Mouse (Mus musculus) layer of hippocampus, adult 2 months (tissue): ENCODE measurements at regions not wholly inside any gene's neighbourhood (a gene's known extent, or its start where the extent isn't known, plus 50 kb on each side); places are given as distances from the start of the nearest gene placed in this dataset.

Experiments
- DNase-seq, 2 experiments: peaks; one replicate each; pipeline ENCODE4 v3.0.0; 2022; ENCODE audit warnings: low spot score in 2 of 2
- H3K27ac ChIP-seq: fragments of 200-600 bp; 2 replicates; pipeline ENCODE4 v1.8.1; 2022
- H3K4me3 ChIP-seq: fragments of 200-600 bp; 2 replicates; pipeline ENCODE4 v1.8.1; 2022; ENCODE audit warnings: mild to moderate bottlenecking
- CTCF ChIP-seq: fragments of 200-600 bp; conservative IDR thresholded peaks from 2 replicates; pipeline ENCODE4 v1.8.1; 2022; ENCODE audit warnings: antibody characterized with exemption, mild to moderate bottlenecking, moderate library complexity

- no peak for TF ChIP-seq CTCF
- DNase-seq, result no peak
- no peak overlapping the region for H3K4me3 ChIP-seq
- H3K27ac ChIP-seq, result no peak overlapping the region
Measured at GRCm38 (mm10) chr10:41018888-41019287, 53.2 kb downstream of the Gpr6 start.

GRCm38 (mm10) chr10:41016547-41016946, 55.5 kb downstream of the Gpr6 start:
- no peak for DNase-seq
- Histone ChIP-seq H3K4me3 (no peak overlapping the region), H3K27ac (no peak overlapping the region)
- no peak for TF ChIP-seq CTCF

- TF ChIP-seq CTCF, result peak; percentile 85
- DNase-seq, result peak; percentile 39 to 71
- H3K4me3 ChIP-seq, result no peak overlapping the region
- no peak overlapping the region for H3K27ac ChIP-seq
Measured at GRCm38 (mm10) chr10:41015654-41016053, 56.4 kb downstream of the Gpr6 start.

- Histone ChIP-seq H3K27ac (no peak overlapping the region), H3K4me3 (no peak overlapping the region)
- no peak for TF ChIP-seq CTCF
- no peak for DNase-seq
Measured at GRCm38 (mm10) chr10:41010585-41010984, 61.5 kb downstream of the Gpr6 start.

- no peak for TF ChIP-seq CTCF
- DNase-seq, result no peak
- Histone ChIP-seq H3K27ac (no peak overlapping the region), H3K4me3 (no peak overlapping the region)
Measured at GRCm38 (mm10) chr10:41007866-41008265, 64.2 kb downstream of the Gpr6 start.

- no peak for TF ChIP-seq CTCF
- DNase-seq, result no peak
- no peak overlapping the region for H3K4me3 ChIP-seq
- no peak overlapping the region for H3K27ac ChIP-seq
Measured at GRCm38 (mm10) chr10:41006634-41007033, 65.5 kb downstream of the Gpr6 start.

- DNase-seq, result no peak
- no peak overlapping the region for H3K4me3 ChIP-seq
- no peak overlapping the region for H3K27ac ChIP-seq
- TF ChIP-seq CTCF, result no peak
Measured at GRCm38 (mm10) chr10:41005776-41006175, 66.3 kb downstream of the Gpr6 start.

GRCm38 (mm10) chr10:41004753-41005152, 67.3 kb downstream of the Gpr6 start:
- no peak for TF ChIP-seq CTCF
- Histone ChIP-seq H3K4me3 (no peak overlapping the region), H3K27ac (no peak overlapping the region)
- no peak for DNase-seq

GRCm38 (mm10) chr10:41004044-41004689, 67.9 kb downstream of the Gpr6 start:
- peak; percentile 94 for TF ChIP-seq CTCF
- peak; percentile 77 to 85 for DNase-seq
- H3K27ac ChIP-seq, result no peak overlapping the region
- H3K4me3 ChIP-seq, result no peak overlapping the region

GRCm38 (mm10) chr10:41003197-41003596, 68.9 kb downstream of the Gpr6 start:
- Histone ChIP-seq H3K27ac (no peak overlapping the region), H3K4me3 (no peak overlapping the region)
- no peak for DNase-seq
- TF ChIP-seq CTCF, result no peak

GRCm38 (mm10) chr10:41000965-41001364, 71.1 kb downstream of the Gpr6 start:
- TF ChIP-seq CTCF, result no peak
- Histone ChIP-seq H3K27ac (no peak overlapping the region), H3K4me3 (no peak overlapping the region)
- DNase-seq, result no peak

- no peak overlapping the region for H3K27ac ChIP-seq
Measured at GRCm38 (mm10) chr10:40999486-40999885, 72.6 kb downstream of the Gpr6 start.

GRCm38 (mm10) chr10:40998799-40999198, 73.3 kb downstream of the Gpr6 start:
- TF ChIP-seq CTCF, result no peak
- H3K4me3 ChIP-seq, result no peak overlapping the region
- peak overlapping the region; percentile 33; the same call in 1 of the 2 replicates for H3K27ac ChIP-seq
- no peak for DNase-seq

More at GRCm38 (mm10) chr10:40999486-40999885, 72.6 kb downstream of the Gpr6 start:
- no peak for DNase-seq
- no peak overlapping the region for H3K4me3 ChIP-seq
- no peak for TF ChIP-seq CTCF

GRCm38 (mm10) chr10:40998330-40998729, 73.8 kb downstream of the Gpr6 start:
- no peak for TF ChIP-seq CTCF
- H3K27ac ChIP-seq, result peak overlapping the region; percentile 33; the same call in 1 of the 2 replicates

More at GRCm38 (mm10) chr10:40998330-40998729, 73.8 kb downstream of the Gpr6 start:
- peak; percentile 56 to 75 for DNase-seq
- H3K4me3 ChIP-seq, result no peak overlapping the region
